Mouse (Mus musculus): ENCODE measurements around the gene Prl4a1.
A peak's percentile ranks its signal among the peaks of the same experiment; 100 is the strongest.
"Not testable (repeated sequence)": the region's sequence is repeated elsewhere in the genome, so short reads cannot be mapped to it uniquely, and the experiment has no call there.

The Prl4a1 gene

GRCm38 (mm10) chr13:28015912-28016311, at the start of gene Prl4a1:
Gene Prl4a1, plus strand, starts transcription at chr13:28016212.
- DNase-seq, result no peak

- DNase-seq, result no peak
Measured at GRCm38 (mm10) chr13:27972931-27973330, 43.1 kb upstream of the Prl4a1 start.

GRCm38 (mm10) chr13:27974281-27974680, 41.7 kb upstream of the Prl4a1 start:
- DNase-seq, result not testable (repeated sequence)

- no peak for DNase-seq
Measured at GRCm38 (mm10) chr13:27977646-27978045, 38.4 kb upstream of the Prl4a1 start.

GRCm38 (mm10) chr13:27996557-27996956, 19.5 kb upstream of the Prl4a1 start:
- peak; percentile 1 to 38 for DNase-seq

- DNase-seq, result no peak
Measured at GRCm38 (mm10) chr13:28029330-28029729, 13.3 kb downstream of the Prl4a1 start.

GRCm38 (mm10) chr13:28069315-28069714, 53.3 kb downstream of the Prl4a1 start:
- DNase-seq, result no peak
